Mouse (Mus musculus) WW6 (cell line): ENCODE results near the gene Dcn.

ENCODE experiments used
- DNase-seq: peaks from one replicate; pipeline ENCODE4 v3.0.0-alpha.2; 2013; ENCODE audit warnings: low read depth, low spot score

Dcn gene

DNA sequence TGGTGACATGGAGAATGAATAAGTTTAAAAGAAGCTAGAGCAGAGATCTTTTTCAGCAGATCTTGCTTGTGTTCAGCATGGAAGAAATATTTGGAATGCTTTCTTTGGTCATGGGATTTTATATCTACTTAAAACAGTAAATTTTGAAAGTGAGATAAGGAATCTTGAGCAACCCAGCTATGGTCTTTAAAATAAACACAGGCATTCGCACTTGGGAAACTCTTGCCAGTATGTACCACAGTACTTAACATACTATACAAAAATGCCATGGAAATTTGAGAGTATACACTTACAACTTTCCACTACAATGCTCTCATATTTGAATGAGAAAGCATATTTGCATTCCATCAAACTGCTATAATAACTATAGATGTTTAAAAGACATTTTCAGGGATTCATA, 68.3 kb downstream of the Dcn start:
- no peak for DNase-seq

DNA sequence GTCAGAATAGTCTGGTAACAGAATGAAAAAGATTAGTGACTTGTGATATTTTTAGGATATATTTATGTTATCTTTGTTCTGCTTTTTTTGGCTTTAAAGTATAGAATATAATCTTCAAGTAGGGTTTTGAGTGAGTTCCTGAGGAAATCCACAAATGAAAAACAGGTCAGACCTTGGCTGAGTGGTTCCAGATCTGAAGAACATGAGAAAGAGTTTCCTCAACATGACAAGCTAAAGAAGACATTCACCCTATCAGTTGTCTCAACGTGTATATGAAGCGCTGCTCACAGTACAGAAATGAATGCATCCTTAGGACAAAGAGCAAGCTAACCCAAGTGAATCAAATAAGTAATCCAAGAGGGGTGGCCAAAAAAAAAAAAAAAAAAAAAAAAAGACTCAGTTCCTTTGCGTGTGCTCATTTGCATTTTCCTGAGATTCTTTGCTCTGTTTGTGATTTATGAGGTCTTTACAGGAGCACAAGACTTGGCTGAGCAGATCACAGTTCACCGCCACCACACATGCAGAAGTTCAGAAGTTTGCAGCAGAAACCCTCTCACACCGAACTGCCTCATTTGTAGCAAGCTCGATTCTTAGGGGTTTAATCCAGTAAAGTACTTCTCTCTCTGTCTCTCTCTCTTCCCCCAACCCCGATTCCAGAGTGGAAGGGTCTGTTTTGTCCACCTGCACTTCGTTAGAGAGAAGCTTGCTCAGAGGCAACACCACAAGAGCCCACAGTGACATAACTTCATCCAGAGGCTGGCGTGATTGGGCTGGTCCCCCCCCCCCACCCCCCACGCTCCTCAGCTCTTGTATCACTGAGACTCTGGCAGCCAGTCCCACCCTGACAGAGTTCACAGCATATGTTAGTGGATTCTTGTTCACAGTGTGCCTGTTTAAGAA, 85.8 kb downstream of the Dcn start, which contains the start of gene Lum:
Gene Lum, plus strand, starts transcription at position 172 of the 900 bp plus-strand sequence.
- DNase-seq, result no peak

DNA sequence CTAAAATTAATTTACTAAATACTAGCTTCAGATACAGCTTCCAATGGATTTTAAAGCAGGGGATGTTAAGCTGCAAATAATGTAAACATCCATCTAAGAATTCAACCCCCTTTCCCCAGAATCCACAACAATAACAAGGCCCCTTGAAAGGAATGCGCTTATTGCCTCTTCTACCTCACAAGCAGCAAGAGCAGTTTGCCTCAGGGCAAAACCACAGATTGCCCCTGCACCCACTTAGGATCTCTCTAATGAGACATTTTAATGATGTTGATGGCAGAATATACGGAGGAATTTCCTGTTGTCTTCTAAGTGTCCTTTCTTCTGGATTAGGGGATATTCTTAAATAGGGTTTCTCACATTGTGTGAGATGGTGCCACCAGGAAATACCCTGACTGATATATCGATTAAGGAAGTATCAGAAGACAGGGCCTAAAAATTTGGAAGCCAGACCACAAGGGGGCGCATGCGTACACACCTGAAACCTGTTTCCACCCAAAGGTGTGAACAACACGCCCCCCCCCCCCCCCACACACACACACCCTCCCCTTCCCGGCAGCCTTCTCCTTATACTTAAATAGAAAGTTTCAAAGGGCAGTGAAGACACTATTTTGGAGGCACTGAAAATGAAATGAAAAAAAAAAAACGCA, 88.2 kb downstream of the Dcn start:
- no peak for DNase-seq
